Mouse (Mus musculus) spleen, adult 2 months (tissue): ENCODE measurements at regions not wholly inside any gene's neighbourhood (a gene's known extent, or its start where the extent isn't known, plus 50 kb on each side); places are given as distances from the start of the nearest gene placed in this dataset.

ENCODE experiments used
- DNase-seq, 2 experiments: peaks; one replicate each; pipeline versions ENCODE4 v3.0.0 to v3.0.0-alpha.2; 2012 to 2021; ENCODE audit warnings: low spot score in 2 of 2, low read depth in 1 of 2
- H3K27ac ChIP-seq: fragments of 200-500 bp; 2 replicates; pipeline ENCODE4 v1.5.1; 2012; ENCODE audit warnings: low read length, inconsistent platforms; ENCODE audit not compliant: insufficient read depth
- H3K27me3 ChIP-seq: fragments of 200-500 bp; 2 replicates; pipeline ENCODE4 v1.6.1; 2012; ENCODE audit warnings: mild to moderate bottlenecking, moderate library complexity, low read length, inconsistent platforms; ENCODE audit not compliant: control insufficient read depth, insufficient read depth
- H3K36me3 ChIP-seq: fragments of 200-500 bp; 2 replicates; pipeline ENCODE4 v1.6.1; 2012; ENCODE audit warnings: mild to moderate bottlenecking, low read length, inconsistent platforms; ENCODE audit not compliant: control insufficient read depth, insufficient read depth
- H3K4me1 ChIP-seq: fragments of 200-500 bp; 2 replicates; pipeline ENCODE4 v1.6.1; 2011; ENCODE audit warnings: inconsistent platforms; ENCODE audit not compliant: control insufficient read depth, insufficient read depth, insufficient read length
- H3K4me3 ChIP-seq: fragments of 200-500 bp; 2 replicates; pipeline ENCODE4 v1.5.1; 2011; ENCODE audit warnings: mild to moderate bottlenecking, inconsistent platforms; ENCODE audit not compliant: insufficient read depth, insufficient read length; ENCODE audit errors: extremely low read depth
- CTCF ChIP-seq: fragments of 200-500 bp; IDR thresholded peaks from 2 replicates; pipeline ENCODE4 v1.5.1; 2011; ENCODE audit warnings: mild to moderate bottlenecking, inconsistent platforms; ENCODE audit not compliant: insufficient read depth, insufficient read length, insufficient replicate concordance; ENCODE audit errors: extremely low read depth
- POLR2A ChIP-seq: fragments of 200-500 bp; IDR thresholded peaks from 2 replicates; pipeline ENCODE4 v1.6.1; 2011; ENCODE audit warnings: low read depth, low read length, inconsistent platforms
- WGBS: fragments of 180-500 bp; shearing (Covaris S2); methylation state at CpG from one replicate; pipeline ENCODE4 v1.1.7; 2018; 5-methylcytosine and 5-hydroxymethylcytosine counted together

DNA sequence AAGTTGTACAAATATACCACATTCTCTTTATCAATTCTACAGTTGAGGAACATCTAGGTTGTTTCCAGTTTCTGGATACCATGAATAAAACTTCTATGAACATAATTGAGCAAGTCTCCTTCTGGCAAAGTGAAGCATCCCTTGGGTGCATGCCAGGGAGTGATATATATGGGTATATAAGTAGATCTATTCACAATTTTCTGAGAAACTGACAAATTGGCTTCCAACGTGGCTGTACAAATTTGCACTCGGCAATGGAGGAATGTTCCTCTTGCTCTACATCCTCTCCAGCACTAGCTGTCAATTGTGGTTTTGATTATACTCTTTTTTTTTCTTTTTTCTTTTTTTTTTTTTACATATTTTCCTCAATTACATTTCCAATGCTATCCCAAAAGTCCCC is 576.7 kb downstream of the 9430069I07Rik start:
- H3K27me3 ChIP-seq, result no peaks in the 10 kb centered on the region
- TF ChIP-seq CTCF, result no peak
- TF ChIP-seq POLR2A, result no peak
- WGBS, result 83% methylated on average over 2 of the region's 2 CpGs
- no peak overlapping the region for H3K27ac ChIP-seq
- no peak for DNase-seq
- no peak overlapping the region for H3K4me3 ChIP-seq
- H3K4me1 ChIP-seq, result no peaks in the 10 kb centered on the region
- no peaks in the 10 kb centered on the region for H3K36me3 ChIP-seq

DNA sequence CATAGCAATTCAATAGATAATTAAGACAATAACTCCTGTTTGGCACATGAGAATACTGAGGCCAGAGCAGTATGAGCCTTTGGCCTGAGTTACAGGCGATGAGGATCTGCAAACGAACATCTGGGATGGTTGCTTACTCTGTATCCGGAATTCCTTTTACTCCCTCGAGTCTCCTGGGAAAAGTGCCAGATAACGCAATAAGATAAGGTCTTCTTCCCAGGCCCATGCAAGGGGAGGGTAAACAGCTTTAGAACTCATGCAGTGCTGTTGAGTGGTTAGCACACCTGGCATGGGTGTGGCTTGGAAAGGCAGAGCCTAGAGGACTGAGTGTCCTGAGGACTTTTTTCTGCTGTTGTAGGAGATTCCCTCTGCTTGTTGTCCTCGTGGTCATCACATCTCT is 598.2 kb downstream of the 9430069I07Rik start:
- Histone ChIP-seq H3K27me3 (no peaks in the 10 kb centered on the region), H3K36me3 (no peaks in the 10 kb centered on the region), H3K4me3 (no peak overlapping the region), H3K4me1 (no peaks in the 10 kb centered on the region), H3K27ac (no peak overlapping the region)
- TF ChIP-seq POLR2A, result no peak
- no peak for TF ChIP-seq CTCF
- WGBS, result 71% methylated on average over 6 of the region's 6 CpGs
- DNase-seq, result no peak

DNA sequence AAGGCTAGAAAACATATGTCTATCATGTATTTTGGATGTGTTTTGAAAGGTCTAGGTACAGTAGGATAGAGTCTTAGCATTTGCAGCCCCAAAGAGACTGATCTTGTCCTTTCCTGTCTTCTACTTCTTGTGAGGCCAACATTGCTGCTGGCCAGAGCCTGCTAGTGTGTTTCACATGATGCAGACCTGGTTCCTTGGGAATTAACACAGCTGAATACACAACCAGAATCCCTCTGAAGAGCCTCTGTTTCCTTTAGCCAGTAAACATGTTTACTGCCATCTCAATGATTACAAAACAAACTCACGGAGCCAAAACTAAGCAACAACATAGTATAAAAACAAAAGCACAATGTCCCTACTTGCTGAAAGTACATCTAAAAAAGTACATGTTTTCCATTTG is 598.9 kb downstream of the 9430069I07Rik start:
- Histone ChIP-seq H3K27me3 (no peaks in the 10 kb centered on the region), H3K4me1 (no peaks in the 10 kb centered on the region), H3K4me3 (no peak overlapping the region), H3K27ac (no peak overlapping the region), H3K36me3 (no peaks in the 10 kb centered on the region)
- no peak for DNase-seq
- 77% methylated on average over 1 of the region's 1 CpGs for whole genome bisulfite sequencing
- no peak for TF ChIP-seq POLR2A
- TF ChIP-seq CTCF, result no peak
